Mouse (Mus musculus) liver, embryonic 14.5 days (tissue): ENCODE results near the gene Igsf21.

Source experiments
- CTCF ChIP-seq: IDR thresholded peaks from 2 replicates; pipeline ENCODE4 v1.5.1; 2016; ENCODE audit warnings: antibody characterized with exemption, low read depth, control low read depth
- EP300 ChIP-seq: IDR thresholded peaks from 2 replicates; pipeline ENCODE4 v1.6.1; 2016; ENCODE audit warnings: antibody characterized with exemption, low read depth

DNA sequence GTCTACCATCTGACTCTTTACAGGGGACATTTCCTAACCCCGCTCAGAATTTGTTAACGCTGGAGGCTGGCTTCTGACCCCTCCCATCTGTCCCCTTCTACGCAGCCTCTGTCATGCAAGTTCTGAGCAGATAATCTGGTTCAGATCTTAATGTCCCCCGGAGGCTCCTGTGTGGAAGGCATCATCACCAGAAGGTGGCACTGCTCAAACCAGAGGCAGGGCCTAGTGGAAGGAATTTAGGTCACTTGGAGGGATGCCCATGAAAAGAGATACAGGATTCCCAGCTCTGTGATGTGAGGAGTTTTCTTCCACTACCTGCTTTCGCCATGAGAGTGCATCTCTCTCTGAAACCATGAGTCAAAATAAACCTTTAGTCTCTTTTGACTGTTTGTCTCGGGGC is 67.0 kb downstream of the Igsf21 start:
- TF ChIP-seq CTCF (no peak), EP300 (no peak)
